Mouse (Mus musculus): ENCODE results near the gene Rtn4rl1.

DNA sequence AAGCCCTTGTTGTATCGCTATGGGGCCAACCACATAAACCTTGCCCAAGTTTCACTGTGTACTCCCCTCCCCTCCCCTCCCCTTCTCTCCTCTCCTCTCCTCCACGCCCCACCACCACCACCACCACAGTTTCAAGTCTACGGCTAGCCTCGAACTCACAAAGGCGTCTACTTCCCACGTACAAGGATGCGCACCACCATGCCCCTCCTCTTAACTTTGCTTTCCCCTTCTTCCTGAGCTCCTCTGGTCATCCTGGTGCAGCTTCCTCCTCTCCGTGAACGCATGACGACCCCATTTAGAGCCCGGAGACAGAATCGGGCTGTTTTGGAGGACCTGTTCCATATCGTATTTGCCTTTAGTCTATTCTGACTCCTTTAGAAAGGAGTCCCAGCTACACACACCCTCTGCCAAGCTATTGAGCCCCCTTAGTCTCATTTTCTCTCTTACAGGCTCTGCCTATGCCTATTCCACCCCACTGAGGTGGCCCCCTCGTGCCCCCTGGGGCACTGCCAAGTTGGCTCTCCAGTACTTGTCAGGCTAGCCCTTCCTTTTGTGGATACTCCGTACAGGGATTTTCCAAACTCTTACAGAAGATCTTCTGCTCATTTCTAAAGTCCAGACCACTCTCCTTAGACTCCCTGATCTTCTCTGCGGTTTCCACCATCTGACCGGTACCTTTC lies 22.3 kb upstream of the Rtn4rl1 start:
- TF ChIP-seq CTCF (IDR thresholded peaks at IDR 0.05; ENCODE audit: extremely low read depth, insufficient read depth, insufficient read length, insufficient replicate concordance) (no peak), POLR2A (IDR thresholded peaks at IDR 0.05; ENCODE audit: low read depth, low read length) (no peak)
